Mouse (Mus musculus): ENCODE results near the gene Il6ra.
A peak's percentile ranks its signal among the peaks of the same experiment; 100 is the strongest.
"Not testable (repeated sequence)": the region's sequence is repeated elsewhere in the genome, so short reads cannot be mapped to it uniquely, and the experiment has no call there.

Gene Il6ra

DNA sequence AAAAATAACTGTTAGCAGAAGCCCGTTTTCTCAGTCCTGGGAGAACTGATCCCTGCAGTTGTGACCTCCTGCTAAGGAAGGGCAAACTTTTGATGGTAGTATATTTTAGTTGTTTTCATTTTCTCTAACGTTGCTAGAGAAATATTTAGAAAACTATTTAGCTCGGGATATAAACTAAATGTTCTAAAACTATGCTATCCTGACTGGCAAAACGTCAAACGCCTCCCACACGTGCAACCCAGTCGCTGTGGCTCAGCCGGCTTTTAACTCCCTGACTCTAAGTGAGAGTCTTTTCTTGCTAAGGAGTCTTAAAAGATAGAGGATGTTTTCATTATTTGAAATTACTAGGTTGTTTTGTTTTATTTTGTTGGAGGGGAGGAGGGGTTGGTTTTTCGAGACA, 38.0 kb downstream of the Il6ra start:
- DNase-seq (ENCODE audit: low spot score in 2 of 2), result no peak

DNA sequence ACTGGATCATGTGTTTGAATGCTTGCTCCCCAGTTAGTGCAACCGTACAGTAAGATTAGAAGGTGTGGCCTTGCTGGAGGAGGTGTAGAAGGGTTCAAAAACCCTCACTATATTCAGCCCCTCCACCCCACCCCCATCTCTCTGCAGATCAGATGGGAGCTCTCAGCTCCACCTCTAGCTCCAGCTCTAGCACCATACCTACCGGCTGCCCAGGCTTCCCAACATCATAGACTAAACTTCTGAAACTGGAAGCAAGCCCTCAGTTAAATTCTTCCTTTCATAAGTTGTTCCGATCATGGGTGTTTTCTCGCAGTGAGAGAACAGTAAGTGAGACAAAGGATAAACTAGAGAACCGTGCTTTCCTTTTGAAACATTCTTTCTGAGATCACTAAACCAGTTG, 38.9 kb downstream of the Il6ra start:
- DNase-seq (ENCODE audit: low spot score in 2 of 2), result no peak

DNA sequence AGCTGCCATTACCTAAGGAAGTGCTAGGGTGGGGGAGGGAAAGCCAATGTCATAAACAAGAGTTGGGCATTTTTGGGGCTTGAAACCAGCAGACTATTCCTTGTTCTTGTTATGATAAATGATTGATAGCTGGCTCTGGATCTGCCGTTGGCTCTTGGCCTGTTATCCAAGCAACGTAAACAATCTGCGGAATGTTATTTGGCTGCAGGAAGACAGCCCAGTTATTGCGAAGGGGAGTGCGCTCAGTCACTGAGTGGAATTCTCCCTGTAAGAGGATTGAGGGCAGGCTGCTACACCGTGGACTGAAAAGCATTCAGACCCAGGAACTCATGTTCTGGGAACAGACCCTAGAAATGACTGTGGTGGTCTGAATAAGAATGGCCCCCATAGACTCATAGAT, 40.3 kb downstream of the Il6ra start:
- DNase-seq (ENCODE audit: low spot score in 2 of 2), result no peak

DNA sequence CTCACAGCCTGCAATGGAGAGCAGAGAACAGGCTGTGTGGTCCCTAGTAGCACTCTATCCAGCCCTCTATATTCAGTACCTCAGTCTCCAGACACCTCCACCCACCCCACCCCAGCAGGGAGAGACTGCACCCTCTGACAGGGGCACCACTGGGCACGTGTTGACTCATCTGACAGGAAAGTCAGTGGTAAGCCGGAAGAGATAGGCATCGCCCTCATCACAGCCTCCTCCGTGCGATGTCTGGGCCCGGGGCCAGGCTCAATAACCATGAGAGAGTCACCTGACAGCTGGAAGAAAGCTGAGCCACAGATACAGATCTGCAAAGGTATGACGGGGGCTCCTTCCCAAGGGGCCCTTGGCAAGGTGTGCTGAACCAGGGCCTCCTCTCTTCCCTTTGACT, 40.8 kb downstream of the Il6ra start:
- peak; percentile 77 to 87 for DNase-seq (ENCODE audit: low spot score in 2 of 2)

DNA sequence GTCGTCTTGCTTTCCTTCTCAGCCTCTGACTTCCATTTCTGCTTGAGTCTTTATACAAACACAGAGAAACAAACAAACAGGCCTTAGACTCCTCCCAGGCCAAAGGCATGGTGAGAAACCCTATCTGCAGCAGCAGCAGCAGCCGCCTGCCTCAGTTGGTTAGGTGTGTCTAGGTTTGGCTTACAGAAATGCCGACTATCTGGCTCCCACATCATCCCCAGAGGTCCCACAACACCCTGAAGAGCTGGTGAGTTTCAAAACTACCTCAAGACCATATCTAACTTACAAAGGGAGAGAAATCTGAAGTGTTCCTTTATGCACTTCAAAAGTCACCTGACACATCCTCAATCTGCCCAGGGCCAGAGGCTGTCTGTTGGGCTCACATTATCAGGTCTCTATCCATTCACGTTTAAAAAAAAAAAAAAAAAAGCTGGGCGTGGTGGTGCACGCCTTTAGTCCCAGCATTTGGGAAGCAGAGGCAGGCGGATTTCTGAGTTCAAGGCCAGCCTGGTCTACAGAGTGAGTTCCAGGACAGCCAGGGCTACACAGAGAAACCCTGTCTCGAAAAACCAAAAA, 41.6 kb downstream of the Il6ra start:
- no peak for DNase-seq (ENCODE audit: low spot score in 2 of 2)

DNA sequence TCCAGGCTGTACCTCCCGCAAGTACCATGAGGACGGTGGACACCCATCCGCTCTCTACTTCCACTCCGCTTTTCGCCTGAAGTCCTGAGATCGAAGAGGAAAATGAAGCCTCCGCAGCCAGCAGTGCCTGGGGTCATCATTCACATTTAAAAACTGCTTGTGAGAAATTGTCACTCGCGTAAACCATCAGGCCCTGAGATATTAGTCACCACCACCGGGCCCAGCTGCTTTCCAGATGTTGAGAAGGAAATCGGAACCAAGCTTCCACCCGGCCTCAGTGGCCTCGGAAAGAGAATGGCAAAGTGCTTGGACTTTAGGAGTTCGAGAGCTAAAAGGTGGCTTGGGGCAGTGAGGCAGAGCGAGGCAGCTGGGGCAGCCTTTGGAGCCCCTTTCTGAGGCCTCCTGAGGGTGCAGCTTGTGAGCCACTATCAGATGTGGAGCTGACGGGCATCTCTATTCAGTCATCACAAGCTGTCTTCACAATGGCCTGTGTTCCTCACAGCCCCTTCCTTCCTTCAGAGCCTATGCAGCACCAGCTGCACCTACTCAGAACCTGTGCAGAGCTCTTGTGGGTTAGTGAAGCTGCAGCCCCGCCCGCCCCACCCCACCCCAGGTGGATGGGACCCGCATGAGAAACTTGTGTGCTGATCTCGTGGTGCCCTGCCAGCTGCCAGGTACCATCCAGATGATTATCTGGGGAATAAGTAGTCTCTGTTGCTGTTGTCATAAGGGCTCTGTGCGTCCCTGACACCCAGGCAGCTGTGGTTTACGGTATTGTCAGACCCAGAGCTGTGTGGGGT, 42.3 kb downstream of the Il6ra start:
- peak; percentile 61 to 64 for DNase-seq (ENCODE audit: low spot score in 2 of 2)

DNA sequence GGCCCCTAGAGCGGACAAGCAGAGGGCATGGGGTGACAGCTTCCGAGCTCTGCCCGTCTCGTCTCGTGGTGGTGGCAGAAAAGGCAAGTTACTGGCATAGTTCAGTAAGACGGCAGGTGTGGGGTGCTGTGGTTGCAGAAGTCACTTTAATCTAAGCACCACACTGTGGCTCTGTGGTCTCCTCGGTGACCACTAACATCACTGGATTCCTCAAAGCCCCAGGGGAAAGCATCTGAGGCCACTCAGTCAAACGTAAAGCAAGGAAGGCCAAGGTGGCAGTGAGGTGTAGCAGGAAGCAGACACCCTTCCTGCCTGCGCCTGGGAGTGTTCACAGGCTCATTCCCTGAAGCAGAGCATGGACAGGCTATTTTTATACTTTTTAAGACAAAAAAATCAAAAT, 43.4 kb downstream of the Il6ra start:
- DNase-seq (ENCODE audit: low spot score in 2 of 2), result peak; percentile 35 to 37

DNA sequence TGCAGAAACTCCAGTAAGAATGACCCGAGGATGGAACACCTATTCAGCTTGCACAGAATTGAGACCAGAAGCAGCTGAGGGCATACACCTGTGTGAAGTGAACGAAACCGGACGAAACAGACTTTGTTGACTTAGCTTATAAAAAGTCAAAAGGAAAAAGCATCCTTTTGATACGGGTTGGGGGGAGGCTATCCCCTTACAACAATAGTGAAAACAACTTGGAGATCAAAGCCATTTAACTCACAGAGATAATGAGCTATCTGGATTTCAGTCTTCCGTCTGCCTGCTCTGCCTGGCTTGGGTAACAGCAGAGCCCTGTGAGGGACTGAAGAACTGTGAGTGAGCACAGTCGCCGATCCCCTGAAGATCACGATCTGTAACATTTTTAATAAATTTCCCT, 44.0 kb downstream of the Il6ra start:
- no peak for DNase-seq (ENCODE audit: low spot score in 2 of 2)

DNA sequence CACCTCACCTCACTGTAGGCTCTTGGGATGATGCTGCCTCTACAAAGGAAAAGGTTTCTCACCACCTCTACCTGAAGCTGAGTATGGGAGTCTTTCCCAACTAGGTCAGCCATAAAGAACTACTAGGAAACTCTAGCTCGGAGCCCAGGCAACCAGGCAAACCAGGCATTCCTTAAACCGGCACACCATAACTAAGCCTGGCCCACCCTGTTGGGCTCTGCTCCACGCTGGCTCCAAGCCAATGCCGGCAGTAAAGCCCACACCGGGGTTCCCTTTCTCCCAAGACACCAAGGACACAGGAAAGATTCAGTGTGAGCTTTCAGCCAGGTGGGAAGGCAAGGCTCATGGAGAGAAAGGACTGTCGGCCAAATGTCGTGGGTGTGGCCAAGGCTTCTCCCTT, 44.6 kb downstream of the Il6ra start:
- no peak for DNase-seq (ENCODE audit: low spot score in 2 of 2)

DNA sequence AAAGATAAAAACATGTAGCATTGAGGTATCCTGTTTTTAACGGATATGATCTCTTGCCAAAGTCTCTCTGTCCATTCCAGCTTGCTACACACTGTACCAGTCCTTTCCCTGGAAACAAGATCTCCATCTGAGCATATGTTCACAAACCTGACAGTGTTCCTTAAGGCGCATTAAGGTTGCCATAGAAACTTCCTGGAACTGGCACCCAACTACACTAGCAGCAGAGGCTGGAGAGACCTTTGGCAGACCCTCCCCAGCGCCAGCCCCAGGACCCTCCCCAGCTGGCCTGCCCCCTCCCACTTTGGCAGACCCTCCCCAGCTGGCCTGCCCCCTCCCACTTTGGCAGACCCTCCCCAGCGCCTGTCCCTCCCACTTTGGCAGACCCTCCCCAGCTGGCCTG, 45.3 kb downstream of the Il6ra start:
- DNase-seq (ENCODE audit: low spot score in 2 of 2), result no peak

DNA sequence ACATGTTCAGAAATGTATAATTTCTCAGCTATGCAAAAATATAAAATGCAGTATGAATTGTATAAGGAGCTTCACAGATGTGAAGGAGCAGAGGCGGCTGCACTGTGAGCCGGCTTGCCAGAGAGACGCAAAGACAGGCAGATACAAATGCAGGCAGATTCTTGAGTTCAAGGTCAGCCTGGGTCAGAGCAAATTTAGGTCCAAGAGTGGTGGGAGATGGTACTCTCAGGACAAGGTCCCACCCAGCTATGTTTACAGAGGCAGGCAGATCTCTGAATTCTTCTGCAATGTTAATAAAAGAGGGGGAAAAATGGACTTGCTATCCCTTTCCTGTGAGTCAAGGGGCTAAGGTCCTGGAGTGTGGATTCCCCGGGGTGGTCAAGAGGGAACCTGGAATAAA, 47.2 kb downstream of the Il6ra start:
- no peak for DNase-seq (ENCODE audit: low spot score in 2 of 2)

DNA sequence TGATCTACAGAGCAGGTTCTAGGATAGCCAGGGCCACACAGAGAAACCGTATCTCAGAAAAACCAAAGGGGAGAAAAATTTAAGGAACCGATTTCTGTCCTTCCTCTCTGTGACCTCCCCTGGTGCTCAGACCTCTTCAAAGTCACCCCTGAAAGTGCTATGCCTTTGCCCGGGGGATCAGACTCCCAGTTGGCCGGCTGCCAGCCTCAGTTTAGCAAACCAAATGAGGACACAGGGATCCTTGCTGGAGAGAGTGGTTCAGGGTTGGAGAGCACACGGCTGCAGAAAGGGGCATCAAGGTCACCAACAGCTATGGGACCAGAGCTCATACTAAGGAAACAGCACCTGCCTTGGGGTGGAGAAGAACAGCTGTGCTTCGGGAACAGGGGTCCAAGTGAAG, 48.0 kb downstream of the Il6ra start:
- DNase-seq (ENCODE audit: low spot score in 2 of 2), result no peak

DNA sequence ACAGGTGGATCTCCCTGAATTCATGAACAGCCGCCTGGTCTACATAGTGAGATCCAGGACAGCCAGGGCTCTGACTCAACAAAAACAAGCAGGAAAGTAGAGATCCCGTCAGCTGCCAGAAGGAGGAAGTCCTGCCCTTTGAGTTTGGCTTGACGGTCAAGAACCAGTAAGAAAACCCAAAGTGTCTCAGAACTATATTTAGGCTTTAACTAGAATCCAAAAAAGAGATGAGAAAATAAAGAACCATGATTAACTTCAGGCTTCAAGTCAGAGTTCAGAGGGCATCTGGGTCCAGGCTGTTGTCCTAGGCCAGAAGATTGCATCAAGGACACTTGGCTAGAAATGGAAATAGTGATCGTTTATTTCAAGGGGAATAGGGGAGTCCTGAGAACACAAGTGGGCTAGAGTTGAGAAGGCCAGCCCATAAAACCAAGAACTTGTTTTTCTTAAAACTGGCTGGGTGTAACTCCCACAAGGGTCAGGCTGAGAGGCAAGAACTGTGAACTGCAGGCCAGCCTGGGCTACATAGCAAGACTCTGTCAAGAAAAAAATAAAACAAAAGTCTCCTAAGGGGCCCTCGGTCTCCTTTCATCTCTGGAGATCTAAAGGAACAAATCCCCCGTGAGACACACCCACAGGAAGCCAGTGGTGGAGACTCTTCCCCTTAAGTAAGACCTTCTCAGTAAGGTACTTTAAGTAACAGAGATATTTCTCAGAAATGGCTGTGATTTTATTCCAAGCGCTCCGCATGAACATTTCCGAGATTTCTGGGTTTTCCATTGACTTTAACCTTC, 49.1 kb downstream of the Il6ra start:
- DNase-seq (ENCODE audit: low spot score in 2 of 2), result peak; percentile 54 to 59

DNA sequence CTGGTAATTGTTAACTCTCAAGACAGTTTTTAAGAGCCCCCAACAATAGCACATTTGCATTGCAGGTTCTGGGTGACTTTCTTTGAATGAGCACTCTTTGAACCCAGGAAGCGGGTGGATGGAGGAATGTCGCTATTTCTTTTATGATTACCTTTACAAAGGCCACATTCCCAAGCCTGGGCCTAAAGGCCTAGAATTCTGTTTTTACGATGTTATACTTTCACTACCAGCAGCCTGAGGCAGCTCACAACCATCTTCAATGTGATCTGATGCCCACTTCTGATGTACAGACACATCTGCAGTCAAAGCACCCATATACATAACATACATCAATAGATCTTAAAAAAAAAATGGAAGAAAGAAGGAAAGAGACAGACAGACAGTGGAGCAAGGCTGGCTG, 49.7 kb downstream of the Il6ra start:
- DNase-seq (ENCODE audit: low spot score in 2 of 2), result not testable (repeated sequence)

DNA sequence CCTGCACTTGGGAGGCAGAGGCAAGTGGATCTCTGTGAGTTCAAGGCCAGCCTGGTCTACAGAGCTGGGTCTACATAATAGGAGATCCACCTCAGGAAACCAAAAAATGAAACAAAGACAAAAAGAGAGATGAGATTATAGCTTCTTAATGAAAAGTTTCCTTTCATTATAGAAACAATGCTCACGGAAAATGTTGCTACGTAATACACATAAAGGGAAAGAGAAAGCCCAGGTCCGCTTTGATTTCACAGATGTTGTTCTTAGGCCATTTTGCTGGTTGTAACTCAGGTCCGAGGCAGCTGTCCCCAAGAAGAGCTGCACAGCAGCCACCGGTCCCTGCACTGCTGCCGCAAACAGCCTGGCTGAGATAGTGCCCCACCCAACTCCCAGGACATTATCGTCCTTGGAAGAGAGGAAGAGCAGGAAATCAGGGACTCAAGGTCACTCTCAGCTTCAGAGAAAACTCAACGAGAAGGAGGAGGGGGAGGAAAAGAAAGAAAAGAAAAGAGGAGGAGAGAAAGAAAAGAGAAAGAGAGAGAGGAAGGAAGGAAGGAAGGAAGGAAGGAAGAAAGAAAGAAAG, 50.7 kb downstream of the Il6ra start:
- DNase-seq (ENCODE audit: low spot score in 2 of 2), result no peak

DNA sequence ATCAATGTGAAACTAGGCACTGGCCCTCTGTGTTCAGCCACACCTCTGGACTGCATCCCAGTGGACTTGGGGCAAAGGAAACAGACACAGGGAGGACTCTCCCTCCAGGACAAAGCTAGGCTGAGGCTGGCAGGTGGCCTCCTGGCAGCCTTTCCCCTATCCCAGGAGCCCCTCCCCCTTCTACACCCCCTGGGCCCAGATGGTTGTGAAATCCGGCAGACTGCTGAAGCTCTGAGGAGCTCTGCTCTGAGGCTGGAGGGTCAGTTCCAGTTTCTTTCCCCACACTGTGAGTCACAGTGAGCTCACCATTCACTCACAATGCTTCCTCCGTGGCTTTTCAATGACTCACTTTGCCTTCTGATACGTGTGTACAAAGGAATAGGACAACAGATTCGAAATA, 51.9 kb downstream of the Il6ra start:
- no peak for DNase-seq (ENCODE audit: low spot score in 2 of 2)

DNA sequence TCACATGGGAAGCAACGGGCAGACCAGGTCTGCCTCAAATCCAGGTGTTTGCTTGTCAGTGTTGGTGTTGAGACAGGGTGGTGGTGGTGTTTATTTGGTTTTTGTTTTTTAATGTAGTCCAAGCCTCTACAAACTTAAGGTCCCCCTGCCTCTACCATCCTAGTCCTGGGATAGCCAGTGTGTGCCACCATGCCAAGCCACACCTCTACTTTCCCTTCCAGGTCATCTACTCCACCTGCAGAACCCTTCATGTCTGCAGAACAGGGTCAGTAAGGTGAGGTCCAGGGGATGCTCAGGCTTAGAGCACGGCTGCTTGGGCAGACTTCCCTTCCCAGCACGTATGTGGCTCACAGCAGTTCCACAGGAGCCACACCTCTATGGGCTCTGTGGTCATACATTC, 52.7 kb downstream of the Il6ra start:
- no peak for DNase-seq (ENCODE audit: low spot score in 2 of 2)

DNA sequence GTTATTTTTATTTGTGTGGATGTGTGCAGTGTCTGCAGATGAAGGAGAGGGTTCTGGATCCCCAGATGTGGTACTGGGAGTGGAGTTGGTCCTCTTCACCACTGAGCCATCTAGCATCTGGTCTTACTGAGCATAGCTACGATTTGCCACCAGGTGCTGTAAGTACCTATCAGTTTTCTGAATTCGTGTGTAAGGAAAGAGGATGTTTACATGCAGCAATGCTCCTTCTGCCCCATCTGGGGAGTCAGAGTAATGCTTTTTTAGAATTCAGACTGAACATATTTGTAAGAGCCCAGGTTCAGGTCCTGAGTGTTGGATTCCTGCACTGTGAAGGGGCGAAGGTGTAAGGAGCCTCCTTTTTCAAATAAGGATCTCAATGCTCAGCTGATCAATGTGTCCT, 53.1 kb downstream of the Il6ra start:
- DNase-seq (ENCODE audit: low spot score in 2 of 2), result no peak

DNA sequence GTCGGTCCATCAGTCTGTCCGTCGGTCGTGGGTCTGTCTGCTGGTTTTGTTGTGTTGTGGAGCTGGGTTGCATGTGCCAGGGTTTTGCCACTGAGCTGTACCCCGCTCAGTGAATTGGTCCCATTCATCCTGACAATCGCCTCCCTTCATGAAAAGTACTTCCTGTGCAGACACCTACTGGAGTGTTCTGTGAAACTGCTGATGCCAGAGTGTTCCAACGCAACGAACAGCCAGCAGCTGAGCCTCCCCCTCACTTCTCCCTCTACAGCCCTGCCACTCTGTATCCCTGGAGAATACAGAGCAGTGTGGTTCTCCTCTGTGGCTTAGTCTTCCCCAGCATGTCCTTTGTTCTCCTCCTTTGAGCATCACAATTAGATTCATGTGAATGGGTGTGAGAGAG, 54.1 kb downstream of the Il6ra start:
- no peak for DNase-seq (ENCODE audit: low spot score in 2 of 2)

DNA sequence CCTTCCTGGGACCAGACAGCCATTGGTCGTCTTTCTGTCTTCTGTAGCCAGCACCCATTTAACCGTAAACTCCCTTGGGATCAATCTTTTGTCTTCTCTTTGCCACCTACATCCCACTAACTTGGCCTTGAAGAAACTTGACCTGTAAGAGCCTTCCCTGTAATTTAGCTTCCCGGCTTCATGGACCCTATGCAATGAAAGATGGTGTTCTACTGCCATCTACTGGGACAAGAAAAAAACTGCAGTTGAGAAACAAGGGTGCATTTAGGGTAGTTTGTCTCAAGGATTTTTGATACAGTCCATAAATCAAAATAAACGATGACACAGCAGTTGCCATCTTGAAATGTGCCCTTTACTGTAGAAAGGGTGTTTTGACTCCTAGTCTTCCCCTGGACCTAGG, 54.9 kb downstream of the Il6ra start:
- peak in 1 of 2 experiments; percentile 32 for DNase-seq (ENCODE audit: low spot score in 2 of 2)

DNA sequence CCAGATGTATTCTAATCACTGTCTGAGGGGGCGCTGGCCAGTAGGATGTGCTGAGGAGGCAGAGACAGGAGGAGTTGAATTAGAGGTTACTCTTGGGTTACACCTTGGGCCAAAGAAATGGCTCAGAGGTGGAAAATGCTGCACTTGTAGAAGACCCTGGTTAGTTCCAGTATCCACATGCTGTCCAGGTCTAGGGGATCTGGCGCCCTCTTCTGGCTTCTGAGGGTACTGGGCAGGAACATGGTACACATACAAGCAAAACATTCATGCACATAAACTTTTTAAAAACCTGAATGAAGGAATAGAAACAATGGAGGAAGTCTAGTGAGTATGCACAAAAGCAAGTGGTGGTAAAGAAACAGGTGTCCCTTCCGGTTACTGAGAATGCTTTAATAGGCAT, 55.6 kb downstream of the Il6ra start:
- DNase-seq (ENCODE audit: low spot score in 2 of 2), result no peak

DNA sequence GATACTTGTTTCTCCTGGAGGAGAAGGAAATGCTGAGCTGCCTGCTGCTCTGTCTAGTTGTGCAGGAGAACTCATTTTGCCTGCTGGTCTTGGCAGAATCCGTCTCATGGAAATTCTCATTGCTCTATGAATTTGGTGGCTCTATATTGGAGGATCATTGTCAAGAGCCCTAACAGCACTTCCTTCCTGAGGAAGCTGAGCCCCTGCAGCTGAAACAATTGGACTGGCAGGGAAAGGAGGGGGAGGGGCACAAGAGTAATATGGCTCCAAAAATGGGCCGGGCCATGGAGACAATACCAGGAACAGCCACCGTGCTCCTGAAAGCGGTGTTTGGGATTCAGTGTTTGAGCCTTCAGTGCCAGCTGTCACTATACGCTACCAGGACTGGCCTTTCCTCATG, 59.2 kb downstream of the Il6ra start:
- no peak for DNase-seq (ENCODE audit: low spot score in 2 of 2)

DNA sequence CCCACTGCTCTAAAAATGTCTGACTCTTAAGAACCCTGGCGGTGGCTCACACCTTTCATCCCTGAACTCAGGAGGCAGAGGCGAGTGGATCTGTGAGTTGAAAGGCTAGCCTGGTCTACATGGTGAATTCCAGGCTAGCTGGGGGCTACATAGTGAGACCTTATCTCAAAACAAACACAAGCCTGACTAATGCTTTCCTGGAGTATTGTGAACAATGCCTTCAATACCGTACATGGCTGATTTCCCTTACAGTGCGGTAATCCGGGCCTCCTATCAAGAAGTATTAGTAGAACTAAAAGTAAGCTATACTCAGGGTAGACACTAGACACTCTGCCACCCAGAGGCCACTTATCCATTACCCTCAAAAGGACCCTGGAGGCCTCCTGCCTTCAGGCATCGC, 64.9 kb downstream of the Il6ra start:
- DNase-seq (ENCODE audit: low spot score in 2 of 2), result no peak
